Mouse (Mus musculus) G1E (cell line): ENCODE measurements at regions not wholly inside any gene's neighbourhood (a gene's known extent, or its start where the extent isn't known, plus 50 kb on each side); places are given as distances from the start of the nearest gene placed in this dataset.

Experiments
- ATAC-seq: 2 replicates; pipeline ENCODE4 v1.8.0; 2016; ENCODE audit warnings: mild to moderate bottlenecking; ENCODE audit not compliant: insufficient number of reproducible peaks, poor library complexity, low FRiP score, severe bottlenecking; ENCODE audit errors: extremely low read depth
- DNase-seq: peaks from one replicate; pipeline ENCODE4 v3.0.0; 2012; ENCODE audit warnings: low spot score
- H3K27me3 ChIP-seq: 2 replicates; pipeline ENCODE4 v1.6.1; 2012; ENCODE audit warnings: mild to moderate bottlenecking, low read length, inconsistent platforms; ENCODE audit not compliant: insufficient read depth
- H3K36me3 ChIP-seq: replicated peaks from 2 replicates; pipeline ENCODE3; 2012; ENCODE audit warnings: mild to moderate bottlenecking, inconsistent platforms
- H3K4me1 ChIP-seq: 2 replicates; pipeline ENCODE4 v1.6.1; 2012; ENCODE audit warnings: low read depth, low read length, inconsistent platforms, mixed read lengths; ENCODE audit not compliant: insufficient read depth
- H3K4me3 ChIP-seq: 2 replicates; pipeline ENCODE4 v1.5.1; 2012; ENCODE audit warnings: low read depth, mild to moderate bottlenecking, inconsistent platforms, low read length, moderate library complexity, mixed read lengths
- H3K9me3 ChIP-seq: replicated peaks from 2 replicates; pipeline ENCODE4 v1.6.1; 2012; ENCODE audit warnings: inconsistent platforms
- CTCF ChIP-seq: IDR thresholded peaks from 2 replicates; pipeline ENCODE4 v1.5.1; 2012; ENCODE audit warnings: low read depth, low read length, inconsistent platforms, mixed read lengths
- GATA1 ChIP-seq: IDR thresholded peaks from 2 replicates; pipeline ENCODE4 v1.6.1; 2012; ENCODE audit warnings: borderline replicate concordance, low read length, inconsistent platforms, mixed read lengths
- GATA2 ChIP-seq: IDR thresholded peaks from 2 replicates; pipeline ENCODE4 v1.6.1; 2012; ENCODE audit warnings: low read depth, low read length, inconsistent platforms, borderline replicate concordance
- POLR2AphosphoS5 ChIP-seq: IDR thresholded peaks from 2 replicates; pipeline ENCODE4 v1.6.1; 2012; ENCODE audit warnings: low read depth, low read length, inconsistent platforms; ENCODE audit not compliant: insufficient replicate concordance
- TAL1 ChIP-seq: conservative IDR thresholded peaks from 2 replicates; pipeline ENCODE4 v1.6.1; 2012; ENCODE audit warnings: low read depth, low read length, inconsistent platforms, mixed read lengths

DNA sequence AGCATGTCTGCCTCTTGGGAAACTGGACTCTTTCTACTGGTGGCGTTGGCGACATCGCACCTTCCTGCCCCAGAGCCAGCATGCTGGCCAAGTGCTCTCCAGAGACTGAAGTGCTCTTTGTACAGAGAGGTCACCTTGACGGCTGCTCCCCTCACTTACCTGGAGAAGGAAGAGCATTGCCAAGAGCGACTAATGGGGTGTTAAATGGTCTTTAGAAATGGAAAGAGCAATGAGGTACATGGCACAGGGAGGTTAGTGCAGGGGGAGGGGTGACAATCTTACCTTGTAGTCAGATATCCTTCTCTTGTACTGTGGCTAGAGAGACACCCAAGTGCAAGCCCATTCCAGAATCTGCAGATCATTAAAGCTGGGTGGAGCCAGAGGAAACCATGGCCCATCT is 220.8 kb upstream of the Cdh13 start:
- ATAC-seq (no peak), DNase-seq (no peak)
- TF ChIP-seq CTCF, result no peak
- TF ChIP-seq POLR2AphosphoS5, result no peak
- no peak for TF ChIP-seq TAL1
- no peak for TF ChIP-seq GATA1
- TF ChIP-seq GATA2, result no peak

GRCm38 (mm10) chr8:118056781-118057180 is 226.8 kb upstream of the Cdh13 start:
- TF ChIP-seq GATA2, result no peak
- TF ChIP-seq POLR2AphosphoS5, result no peak
- TF ChIP-seq TAL1, result no peak
- TF ChIP-seq CTCF, result no peak
- no peak for TF ChIP-seq GATA1
- Histone ChIP-seq H3K4me1 (no peaks in the 10 kb centered on the region), H3K27me3 (no peaks in the 10 kb centered on the region), H3K4me3 (no peak overlapping the region), H3K36me3 (no peaks in the 10 kb centered on the region), H3K9me3 (peaks cover 77% of the 10 kb centered on the region)
- no peak for DNase-seq
- ATAC-seq, result no peak

More for the DNA sequence above, 220.8 kb upstream of the Cdh13 start:
- Histone ChIP-seq H3K9me3 (peaks cover 68% of the 10 kb centered on the region), H3K36me3 (no peaks in the 10 kb centered on the region), H3K4me3 (no peak overlapping the region), H3K27me3 (no peaks in the 10 kb centered on the region), H3K4me1 (no peaks in the 10 kb centered on the region)

- no peaks in the 10 kb centered on the region for H3K27me3 ChIP-seq
- H3K36me3 ChIP-seq, result no peaks in the 10 kb centered on the region
- TF ChIP-seq TAL1, result no peak
- no peak for TF ChIP-seq GATA1
- TF ChIP-seq GATA2, result no peak
- no peak for TF ChIP-seq POLR2AphosphoS5
- no peak for TF ChIP-seq CTCF
- no peak for ATAC-seq
- no peaks in the 10 kb centered on the region for H3K4me1 ChIP-seq
- peaks cover 77% of the 10 kb centered on the region for H3K9me3 ChIP-seq
- no peak overlapping the region for H3K4me3 ChIP-seq
- no peak for DNase-seq
These were observed 228.0 kb upstream of the Cdh13 start for GRCm38 (mm10) chr8:118055536-118055935.

GRCm38 (mm10) chr8:118050386-118050785 is 233.1 kb upstream of the Cdh13 start:
- TF ChIP-seq POLR2AphosphoS5 (no peak), GATA1 (no peak), GATA2 (no peak), CTCF (no peak), TAL1 (no peak)

GRCm38 (mm10) chr8:118042253-118042860 is 240.6 kb upstream of the Mphosph6 start:
- no peak overlapping the region for H3K4me3 ChIP-seq
- peaks cover 43% of the 10 kb centered on the region for H3K9me3 ChIP-seq
- ATAC-seq, result no peak
- no peaks in the 10 kb centered on the region for H3K36me3 ChIP-seq
- DNase-seq, result no peak
- H3K4me1 ChIP-seq, result no peaks in the 10 kb centered on the region
- H3K27me3 ChIP-seq, result no peaks in the 10 kb centered on the region
- TF ChIP-seq TAL1 (no peak), POLR2AphosphoS5 (no peak), CTCF (no peak), GATA1 (no peak), GATA2 (no peak)

More at GRCm38 (mm10) chr8:118050386-118050785, 233.1 kb upstream of the Cdh13 start:
- H3K27me3 ChIP-seq, result no peaks in the 10 kb centered on the region
- ATAC-seq (no peak), DNase-seq (no peak)
- no peaks in the 10 kb centered on the region for H3K4me1 ChIP-seq
- H3K36me3 ChIP-seq, result no peaks in the 10 kb centered on the region
- no peak overlapping the region for H3K4me3 ChIP-seq
- peaks cover 41% of the 10 kb centered on the region for H3K9me3 ChIP-seq

DNA sequence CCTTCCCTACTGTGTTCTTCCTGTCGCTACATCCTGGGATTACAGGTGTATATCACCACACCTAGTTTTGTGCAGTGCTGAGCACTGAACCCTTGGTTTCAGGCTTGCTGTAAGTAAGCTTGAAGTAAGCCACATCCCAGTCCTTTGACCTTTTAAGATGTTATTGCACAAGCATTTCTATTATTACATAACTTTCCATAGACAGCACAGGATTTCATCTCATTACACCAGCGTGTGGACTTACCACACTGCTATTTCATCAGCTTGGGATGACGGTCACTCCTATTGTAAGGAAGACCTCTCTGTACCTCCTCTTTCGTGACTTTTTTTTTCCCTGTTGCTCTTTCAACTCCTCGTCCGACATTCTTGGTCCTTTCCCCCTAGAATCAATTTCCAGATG is 239.5 kb upstream of the Mphosph6 start:
- Histone ChIP-seq H3K4me3 (no peak overlapping the region), H3K9me3 (peaks cover 52% of the 10 kb centered on the region), H3K27me3 (no peaks in the 10 kb centered on the region), H3K36me3 (no peaks in the 10 kb centered on the region), H3K4me1 (no peaks in the 10 kb centered on the region)
- TF ChIP-seq GATA1 (no peak), TAL1 (no peak), GATA2 (no peak), POLR2AphosphoS5 (no peak), CTCF (no peak)
- ATAC-seq (no peak), DNase-seq (no peak)
